Mouse (Mus musculus): ENCODE results near the gene Map2k1. TPM values are rescaled to one million over a fixed set of nuclear protein-coding genes. Genes with fewer than 3 reads are reported as not detected.
"Not testable (repeated sequence)": the region's sequence is repeated elsewhere in the genome, so short reads cannot be mapped to it uniquely, and the experiment has no call there.

Gene Map2k1
- polyA plus RNA-seq, 1 experiment from 2014 or later = 71.0 TPM

GRCm38 (mm10) chr9:64173666-64174220 lies 79.7 kb downstream of the Map2k1 start:
- Histone ChIP-seq H3K9ac (peak overlapping the region; percentile 95), H3K9me3 (no peaks in the 10 kb centered on the region), H3K36me3 (peaks cover 38% of the 10 kb centered on the region), H3K4me2 (peak overlapping the region; percentile 65), H3K4me3 (peak overlapping the region; percentile 99), H3K4me1 (replicated peaks) (peaks cover 28% of the 10 kb centered on the region), H3K27me3 (no peaks in the 10 kb centered on the region), H3K27ac (replicated peaks) (peak overlapping the region; percentile 93)
- ATAC-seq (ENCODE audit: low FRiP score, low read depth) = no peak
- WGBS = under 1% methylated on average over 16 of the region's 16 CpGs

- under 1% methylated on average over 42 of the region's 42 CpGs for WGBS
- ATAC-seq (ENCODE audit: low FRiP score, low read depth) = peak; percentile 86
These were observed 80.4 kb downstream of the Map2k1 start, which contains the start of the genes Zwilch and Rpl4 for GRCm38 (mm10) chr9:64172816-64173665. Gene Zwilch (minus strand): TSS chr9:64173104. Gene Rpl4 (plus strand): TSS chr9:64173375.

GRCm38 (mm10) chr9:64172145-64172815 lies 81.2 kb downstream of the Map2k1 start:
- WGBS = 2% methylated on average over 18 of the region's 18 CpGs
- ATAC-seq (ENCODE audit: low FRiP score, low read depth) = no peak; the same call in 1 of the 2 replicates
- peaks cover 23% of the 10 kb centered on the region for H3K36me3 ChIP-seq
- H3K27me3 ChIP-seq = no peaks in the 10 kb centered on the region
- peak overlapping the region; percentile 65 for H3K4me2 ChIP-seq
- peak overlapping the region; percentile 93 for H3K27ac ChIP-seq (replicated peaks)
- H3K9ac ChIP-seq = peak overlapping the region; percentile 95
- no peaks in the 10 kb centered on the region for H3K9me3 ChIP-seq
- peak overlapping the region; percentile 99 for H3K4me3 ChIP-seq
- H3K4me1 ChIP-seq (replicated peaks) = peaks cover 25% of the 10 kb centered on the region

More at GRCm38 (mm10) chr9:64172816-64173665, 80.4 kb downstream of the Map2k1 start, which contains the start of the genes Zwilch and Rpl4:
- H3K27me3 ChIP-seq = no peaks in the 10 kb centered on the region
- peak within 1 kb of the TSS; percentile 93 for H3K27ac ChIP-seq (replicated peaks)
- H3K4me3 ChIP-seq = peak within 1 kb of the TSS; percentile 99
- H3K4me2 ChIP-seq = peak within 1 kb of the TSS; percentile 65
- no peaks in the 10 kb centered on the region for H3K9me3 ChIP-seq
- peak within 1 kb of the TSS; percentile 95 for H3K9ac ChIP-seq
- peaks cover 31% of the 10 kb centered on the region for H3K36me3 ChIP-seq
- peaks cover 25% of the 10 kb centered on the region for H3K4me1 ChIP-seq (replicated peaks)

GRCm38 (mm10) chr9:64169967-64170366 lies 83.5 kb downstream of the Map2k1 start:
- H3K36me3 ChIP-seq; H3K27me3 ChIP-seq; H3K4me3 ChIP-seq; H3K9me3 ChIP-seq; H3K27ac ChIP-seq (replicated peaks); H3K4me2 ChIP-seq; ATAC-seq (ENCODE audit: low FRiP score, low read depth); H3K9ac ChIP-seq: not testable (repeated sequence)
- peaks cover 19% of the 10 kb centered on the region for H3K4me1 ChIP-seq (replicated peaks)
- WGBS = 96% methylated on average over 3 of the region's 3 CpGs

GRCm38 (mm10) chr9:64160471-64160870 lies 93.0 kb downstream of the Map2k1 start:
- Histone ChIP-seq H3K4me3 (no peak overlapping the region), H3K4me2 (no peak overlapping the region), H3K9me3 (no peaks in the 10 kb centered on the region), H3K4me1 (replicated peaks) (no peaks in the 10 kb centered on the region), H3K27me3 (no peaks in the 10 kb centered on the region), H3K9ac (no peak overlapping the region), H3K36me3 (no peaks in the 10 kb centered on the region), H3K27ac (replicated peaks) (no peak overlapping the region)
- ATAC-seq (ENCODE audit: low FRiP score, low read depth) = no peak
- WGBS = 95% methylated on average over 5 of the region's 5 CpGs

GRCm38 (mm10) chr9:64156641-64157040 lies 96.8 kb downstream of the Map2k1 start:
- 97% methylated on average over 1 of the region's 1 CpGs for WGBS
- no peaks in the 10 kb centered on the region for H3K4me1 ChIP-seq (replicated peaks)

GRCm38 (mm10) chr9:64139879-64140278 lies 113.6 kb downstream of the Map2k1 start:
- Histone ChIP-seq H3K4me3 (no peak overlapping the region), H3K27me3 (no peaks in the 10 kb centered on the region), H3K9me3 (no peaks in the 10 kb centered on the region), H3K4me1 (replicated peaks) (no peaks in the 10 kb centered on the region), H3K36me3 (no peaks in the 10 kb centered on the region), H3K9ac (no peak overlapping the region), H3K27ac (replicated peaks) (no peak overlapping the region), H3K4me2 (no peak overlapping the region)
- no peak for ATAC-seq (ENCODE audit: low FRiP score, low read depth)
- 90% methylated on average over 9 of the region's 9 CpGs for WGBS

More at GRCm38 (mm10) chr9:64156641-64157040, 96.8 kb downstream of the Map2k1 start:
- no peaks in the 10 kb centered on the region for H3K36me3 ChIP-seq
- H3K9me3 ChIP-seq = no peaks in the 10 kb centered on the region
- no peak overlapping the region for H3K4me3 ChIP-seq
- no peaks in the 10 kb centered on the region for H3K27me3 ChIP-seq
- H3K4me2 ChIP-seq = no peak overlapping the region
- no peak overlapping the region for H3K9ac ChIP-seq
- ATAC-seq (ENCODE audit: low FRiP score, low read depth) = no peak
- no peak overlapping the region for H3K27ac ChIP-seq (replicated peaks)

- H3K4me3 ChIP-seq; H3K9ac ChIP-seq; H3K27me3 ChIP-seq; H3K27ac ChIP-seq (replicated peaks); H3K36me3 ChIP-seq; H3K4me1 ChIP-seq (replicated peaks); ATAC-seq (ENCODE audit: low FRiP score, low read depth); H3K4me2 ChIP-seq; H3K9me3 ChIP-seq: not testable (repeated sequence)
- 8% methylated on average over 6 of the region's 6 CpGs for WGBS
These were observed 114.5 kb downstream of the Map2k1 start for GRCm38 (mm10) chr9:64138896-64139295.

Small RNA genes lying within 50 kb of the gene (microRNA-seq; reads per million reads assigned to microRNA genes)
- not detected for gene Gm24106

Other genes with a start within 250 kb of the Map2k1 start
- 2.5 and 2.6 TPM in 2 replicates for gene Smad6, start 231.6 kb downstream of the Map2k1 start, polyA plus RNA-seq (2015; fragmentation: Nextera tagmentation; extraction: Ambion mirVana)
- not detected in 2 replicates for gene Lctl, start 136.5 kb downstream of the Map2k1 start, polyA plus RNA-seq (2015; fragmentation: Nextera tagmentation; extraction: Ambion mirVana)
- gene Zwilch, start 80.5 kb downstream of the Map2k1 start, polyA plus RNA-seq (2015; fragmentation: Nextera tagmentation; extraction: Ambion mirVana) = 5.6 and 6.7 TPM in 2 replicates
- gene Rpl4, start 80.3 kb downstream of the Map2k1 start, polyA plus RNA-seq (2015; fragmentation: Nextera tagmentation; extraction: Ambion mirVana) = 562 and 595 TPM in 2 replicates
- gene Snapc5, start 74.4 kb downstream of the Map2k1 start, polyA plus RNA-seq (2015; fragmentation: Nextera tagmentation; extraction: Ambion mirVana) = 34.3 and 41.4 TPM in 2 replicates
- gene Uchl4, start 18.4 kb downstream of the Map2k1 start, polyA plus RNA-seq (2015; fragmentation: Nextera tagmentation; extraction: Ambion mirVana) = 2.7 and 3.2 TPM in 2 replicates
- gene Tipin, start 27.9 kb upstream of the Map2k1 start, polyA plus RNA-seq (2015; fragmentation: Nextera tagmentation; extraction: Ambion mirVana) = 82.3 and 84.9 TPM in 2 replicates
- gene Dis3l, start 87.7 kb upstream of the Map2k1 start, polyA plus RNA-seq (2015; fragmentation: Nextera tagmentation; extraction: Ambion mirVana) = 20.9 and 24.2 TPM in 2 replicates
- 15.5 and 16.3 TPM in 2 replicates for gene Megf11, start 132.0 kb upstream of the Map2k1 start, polyA plus RNA-seq (2015; fragmentation: Nextera tagmentation; extraction: Ambion mirVana)